Mouse (Mus musculus): Measurements from ENCODE around the gene Irs1. TPM values are rescaled to one million over a fixed set of nuclear protein-coding genes. Genes with fewer than 3 reads are reported as not detected.

Irs1 gene
- total and polyA plus RNA-seq, 3 experiments: not detected

DNA sequence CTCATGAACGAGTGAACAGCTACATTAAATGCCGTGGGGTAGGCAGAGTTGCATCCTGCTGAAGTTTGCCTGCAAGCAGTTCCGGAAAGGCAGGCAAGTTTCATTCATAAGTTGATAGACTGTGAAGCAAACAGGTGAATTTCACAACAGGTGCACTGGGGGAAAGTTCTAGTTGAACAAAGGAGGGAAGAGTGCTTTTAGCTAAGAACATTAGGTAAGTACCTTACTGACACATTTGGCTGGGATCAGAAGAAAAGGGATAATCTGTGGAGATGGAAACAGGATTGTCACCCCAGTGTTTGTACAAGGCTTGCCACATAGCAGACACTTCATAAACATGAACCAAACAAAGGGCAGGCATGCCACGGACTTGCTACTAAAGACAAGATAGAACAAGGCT, 53.0 kb downstream of the Irs1 start:
- TF ChIP-seq ZC3H11A (IDR thresholded peaks at IDR 0.05; ENCODE audit: low read depth, low read length) (no peak), MEF2A (IDR thresholded peaks at IDR 0.05; ENCODE audit: borderline replicate concordance, low read depth, low read length) (no peak), IRF4 (IDR thresholded peaks at IDR 0.05; ENCODE audit: low read depth, low read length) (no peak), MAX (IDR thresholded peaks at IDR 0.05; ENCODE audit: low read length) (no peak), TBP (conservative IDR thresholded peaks at IDR 0.05; ENCODE audit: low read depth, low read length) (no peak), CHD2 (IDR thresholded peaks at IDR 0.05; ENCODE audit: low read length) (no peak), MYC (IDR thresholded peaks at IDR 0.05; ENCODE audit: low read depth, low read length) (no peak), USF1 (IDR thresholded peaks at IDR 0.05; ENCODE audit: low read depth, low read length) (no peak), TCF12 (IDR thresholded peaks at IDR 0.05; ENCODE audit: low read depth, low read length) (no peak), ZNF384 (IDR thresholded peaks at IDR 0.05; ENCODE audit: low read depth, low read length) (no peak), USF2 (conservative IDR thresholded peaks at IDR 0.05; ENCODE audit: low read depth, low read length) (no peak), CTCF (conservative IDR thresholded peaks at IDR 0.05 in 1 of 2, IDR thresholded peaks at IDR 0.05 in 1 of 2; ENCODE audit: low read depth in 2 of 2, low read length in 2 of 2) (no peak), ZMIZ1 (IDR thresholded peaks at IDR 0.05; ENCODE audit: low read depth, low read length) (no peak), NELFE (IDR thresholded peaks at IDR 0.05; ENCODE audit: low read depth, low read length) (no peak)
- Histone ChIP-seq H3K27me3 (replicated peaks) (no peaks in the 10 kb centered on the region), H3K36me3 (replicated peaks in 1 of 2; ENCODE audit: control insufficient read depth in 1 of 2, insufficient read depth in 1 of 2, low read length in 1 of 2) (no peaks in the 10 kb centered on the region), H3K79me2 (replicated peaks; ENCODE audit: control insufficient read depth, extremely low read depth, insufficient read depth, poor library complexity, severe bottlenecking) (no peaks in the 10 kb centered on the region), H3K9me3 (replicated peaks; ENCODE audit: low read length) (no peaks in the 10 kb centered on the region), H3K27ac (ENCODE audit: insufficient read depth, low read depth) (no peak overlapping the region), H3K4me2 (ENCODE audit: insufficient read depth, low read depth, poor library complexity, severe bottlenecking) (no peak overlapping the region), H3K9ac (ENCODE audit: insufficient read depth, low read depth) (no peak overlapping the region), H3K4me1 (ENCODE audit: control insufficient read depth in 1 of 2, insufficient read depth in 2 of 2) (peaks cover 0 to 11% of the 10 kb centered on the region in 2 experiments; a peak in 3 of 4 replicates), H3K4me3 (replicated peaks in 1 of 3; ENCODE audit: low read depth in 2 of 3, low read length in 2 of 3, poor library complexity in 1 of 3) (no peak overlapping the region)
- dilution Hi-C loops (cut with MboI; ENCODE audit: extremely low pct_ligation_motif_present, extremely low pct_unique_long_range_greater_than_20kb, low sequenced_read_pairs): no loop called here
- in situ Hi-C loops (cut with MboI; ENCODE audit: low pct_ligation_motif_present, low pct_unique_long_range_greater_than_20kb, low sequenced_read_pairs): no loop called here
- no peak for DNase-seq (ENCODE audit: extremely low read depth)

DNA sequence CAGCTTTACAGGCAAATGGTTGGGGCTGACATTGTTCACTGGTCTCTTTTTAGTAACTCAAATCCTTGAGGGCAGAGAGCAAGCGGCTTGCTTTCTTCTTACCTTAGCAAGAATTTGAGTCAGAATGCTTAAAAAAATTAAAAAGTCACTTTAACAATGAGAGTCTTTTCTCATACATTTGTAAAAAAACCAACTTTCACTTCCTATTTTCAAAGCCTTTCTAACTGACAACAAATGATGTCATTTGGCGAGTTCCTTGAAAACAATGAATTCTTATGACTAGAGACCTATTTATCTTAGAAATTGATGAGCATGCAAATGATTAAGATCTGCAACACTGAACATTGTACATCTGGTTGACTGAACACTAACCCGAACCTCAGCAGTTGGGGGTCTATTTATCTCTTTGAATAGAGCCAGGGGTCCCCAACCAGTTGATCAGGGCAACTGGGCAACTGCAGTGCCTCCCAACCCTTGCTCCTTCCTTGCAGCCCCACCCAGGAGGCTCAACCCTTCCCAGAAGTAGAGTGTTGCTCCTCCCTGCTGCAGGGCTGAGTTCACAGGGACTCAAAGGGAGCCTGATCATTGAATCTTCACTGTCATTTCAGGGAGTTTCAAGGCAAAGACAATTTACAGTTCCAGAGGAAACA, 55.6 kb downstream of the Irs1 start:
- no peaks in the 10 kb centered on the region for H3K79me2 ChIP-seq (replicated peaks; ENCODE audit: control insufficient read depth, extremely low read depth, insufficient read depth, poor library complexity, severe bottlenecking)
- peak overlapping the region; percentile 57; the same call in 1 of the 2 replicates for H3K4me2 ChIP-seq (ENCODE audit: insufficient read depth, low read depth, poor library complexity, severe bottlenecking)
- dilution Hi-C loops (cut with MboI; ENCODE audit: extremely low pct_ligation_motif_present, extremely low pct_unique_long_range_greater_than_20kb, low sequenced_read_pairs) (no loop called here), in situ Hi-C loops (cut with MboI; ENCODE audit: low pct_ligation_motif_present, low pct_unique_long_range_greater_than_20kb, low sequenced_read_pairs) (no loop called here)
- no peaks in the 10 kb centered on the region for H3K9me3 ChIP-seq (replicated peaks; ENCODE audit: low read length)
- TF ChIP-seq IRF4 (IDR thresholded peaks at IDR 0.05; ENCODE audit: low read depth, low read length): peak; percentile 77
- peak; percentile 44; the same call in 1 of the 2 replicates for TF ChIP-seq JUND (conservative IDR thresholded peaks at IDR 0.05; ENCODE audit: low read depth, low read length)
- no peak for TF ChIP-seq KAT2A (IDR thresholded peaks at IDR 0.05; ENCODE audit: insufficient replicate concordance, low read length)
- TF ChIP-seq JUN (IDR thresholded peaks at IDR 0.05; ENCODE audit: insufficient read depth, low read depth, low read length): peak; percentile 70
- peak; percentile 79 for TF ChIP-seq ZNF384 (IDR thresholded peaks at IDR 0.05; ENCODE audit: low read depth, low read length)
- TF ChIP-seq BHLHE40 (IDR thresholded peaks at IDR 0.05; ENCODE audit: low read depth, low read length): no peak
- H3K4me3 ChIP-seq (replicated peaks in 1 of 3; ENCODE audit: low read depth in 2 of 3, low read length in 2 of 3, poor library complexity in 1 of 3): no peak overlapping the region
- H3K9ac ChIP-seq (ENCODE audit: insufficient read depth, low read depth): no peak overlapping the region
- H3K27ac ChIP-seq (ENCODE audit: insufficient read depth, low read depth): no peak overlapping the region
- no peaks in the 10 kb centered on the region for H3K36me3 ChIP-seq (replicated peaks in 1 of 2; ENCODE audit: control insufficient read depth in 1 of 2, insufficient read depth in 1 of 2, low read length in 1 of 2)
- H3K4me1 ChIP-seq (ENCODE audit: control insufficient read depth in 1 of 2, insufficient read depth in 2 of 2): peaks cover 0 to 11% of the 10 kb centered on the region in 2 experiments; a peak in 3 of 4 replicates
- peak; percentile 9 for DNase-seq (ENCODE audit: extremely low read depth)
- no peaks in the 10 kb centered on the region for H3K27me3 ChIP-seq (replicated peaks)

All from CH12.LX (cell line).